8 mouse cellular contexts compared by ENCODE assay signal in the genomic region with DNA sequence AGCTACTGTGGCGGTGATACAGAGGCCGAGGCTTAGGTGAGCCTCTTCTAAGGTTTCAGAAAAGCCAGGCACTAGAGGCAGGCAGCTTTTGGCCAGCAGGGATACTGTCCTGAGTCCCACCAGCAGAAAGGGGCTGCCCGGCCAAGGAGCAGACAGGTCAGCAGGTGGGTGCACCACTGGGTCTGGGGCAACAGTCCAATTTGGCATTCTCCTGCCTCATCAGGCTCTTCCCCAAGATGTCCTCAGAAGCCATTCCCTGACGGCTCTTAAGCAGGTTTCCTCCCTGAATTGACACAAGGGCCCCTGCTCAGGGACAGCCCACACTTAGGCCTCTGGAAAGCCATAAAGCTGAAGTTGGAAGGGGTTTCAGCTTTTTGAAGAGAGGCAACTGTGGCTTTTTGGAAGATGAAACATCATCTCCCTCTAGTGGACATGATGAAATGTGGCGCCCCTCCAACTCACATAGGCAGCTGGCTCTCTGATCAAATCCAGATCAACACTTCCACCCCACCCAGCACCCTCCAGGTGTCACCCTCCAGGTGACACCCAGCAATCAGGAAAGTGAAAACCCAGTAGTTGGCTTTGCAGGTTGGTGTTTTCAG. TPM values are rescaled to one million over a fixed set of nuclear protein-coding genes. Genes with fewer than 3 reads are reported as not detected.
DNase-seq lines count a peak whose midpoint lies in the region; ATAC-seq lines count a peak whose summit lies in the region.

No protein-coding gene starts in this region.

- no peaks in the 10 kb centered on the region for H3K9me3 ChIP-seq in midbrain, embryonic 14.5 days (ENCODE audit: control insufficient read depth, low read length)
- no peaks in the 10 kb centered on the region for H3K9me3 ChIP-seq in midbrain, embryonic 15.5 days
- H3K9me3 ChIP-seq in neural tube, embryonic 11.5 days (ENCODE audit: control insufficient read depth, low read length): no peaks in the 10 kb centered on the region

- WGBS in midbrain, embryonic 14.5 days: 58% methylated on average over 5 of the region's 5 CpGs
- 58% methylated on average over 5 of the region's 5 CpGs for WGBS in midbrain, embryonic 15.5 days
- 61% methylated on average over 5 of the region's 5 CpGs for WGBS in neural tube, embryonic 11.5 days

- H3K4me1 ChIP-seq in midbrain, embryonic 14.5 days (ENCODE audit: control insufficient read depth, insufficient read depth, low read length): no peaks in the 10 kb centered on the region
- H3K4me1 ChIP-seq in midbrain, embryonic 15.5 days: no peaks in the 10 kb centered on the region
- H3K4me1 ChIP-seq in neural tube, embryonic 11.5 days (ENCODE audit: control insufficient read depth, insufficient read depth, low read length): no peaks in the 10 kb centered on the region

- no peaks in the 10 kb centered on the region for H3K36me3 ChIP-seq in midbrain, embryonic 14.5 days (ENCODE audit: control insufficient read depth, insufficient read depth, low read length)
- no peaks in the 10 kb centered on the region for H3K36me3 ChIP-seq in midbrain, embryonic 15.5 days (replicated peaks)
- H3K36me3 ChIP-seq in neural tube, embryonic 11.5 days (ENCODE audit: control insufficient read depth, insufficient read depth, low read length): no peaks in the 10 kb centered on the region

- no peak overlapping the region for H3K27ac ChIP-seq in midbrain, embryonic 14.5 days (replicated peaks; ENCODE audit: low read depth, low read length)
- no peak overlapping the region for H3K27ac ChIP-seq in midbrain, embryonic 15.5 days
- H3K27ac ChIP-seq in neural tube, embryonic 11.5 days (ENCODE audit: low read depth, low read length): no peak overlapping the region

- peak; percentile 82 for DNase-seq in midbrain, embryonic 14.5 days
- DNase-seq in adrenal gland, postnatal 25 days: peak; percentile 60
- DNase-seq in fibroblast of lung, adult 2 months (ENCODE audit: low read depth): peak; percentile 61
- peak; percentile 84 for DNase-seq in heart, postnatal 4 days
- peak; percentile 53 for DNase-seq in left cerebral cortex, adult 11 months (ENCODE audit: low spot score)
- peak; percentile 53 for DNase-seq in neural tube, embryonic 11.5 days (ENCODE audit: low spot score)

- no peak for ATAC-seq in midbrain, embryonic 14.5 days (ENCODE audit: low FRiP score, low TSS enrichment)
- ATAC-seq in midbrain, embryonic 15.5 days (replicated peaks): no peak
- no peak for ATAC-seq in neural tube, embryonic 11.5 days (ENCODE audit: insufficient read depth, low FRiP score, low TSS enrichment)
- no peak for ATAC-seq in activated CD4-positive, CD25-positive, alpha-beta regulatory T cell, adult 4 months

- no peak overlapping the region for H3K4me2 ChIP-seq in midbrain, embryonic 14.5 days (ENCODE audit: low read length)
- H3K4me2 ChIP-seq in midbrain, embryonic 15.5 days: no peak overlapping the region
- no peak overlapping the region for H3K4me2 ChIP-seq in neural tube, embryonic 11.5 days (ENCODE audit: low read depth)

- H3K27me3 ChIP-seq in midbrain, embryonic 14.5 days (ENCODE audit: control insufficient read depth, insufficient read depth, low read length): no peaks in the 10 kb centered on the region
- no peaks in the 10 kb centered on the region for H3K27me3 ChIP-seq in midbrain, embryonic 15.5 days (replicated peaks)
- H3K27me3 ChIP-seq in neural tube, embryonic 11.5 days (ENCODE audit: control insufficient read depth, insufficient read depth, low read length): no peaks in the 10 kb centered on the region

- no peak overlapping the region for H3K9ac ChIP-seq in midbrain, embryonic 14.5 days (replicated peaks; ENCODE audit: low read length)
- no peak overlapping the region for H3K9ac ChIP-seq in midbrain, embryonic 15.5 days
- no peak overlapping the region for H3K9ac ChIP-seq in neural tube, embryonic 11.5 days (ENCODE audit: low read length)

- no peak overlapping the region for H3K4me3 ChIP-seq in midbrain, embryonic 14.5 days (replicated peaks; ENCODE audit: low read depth, low read length)
- H3K4me3 ChIP-seq in midbrain, embryonic 15.5 days: no peak overlapping the region
- H3K4me3 ChIP-seq in neural tube, embryonic 11.5 days (ENCODE audit: low read depth, low read length): no peak overlapping the region

RNA-seq across cellular contexts. Expression of a gene that starts 37.8 kb away (rescaled TPM):
- 1.6 and 3.6 TPM in 2 replicates for polyA plus RNA-seq in midbrain, embryonic 14.5 days (2014; fragmentation: Nextera tagmentation; extraction: Ambion mirVana)
- polyA plus RNA-seq in midbrain, embryonic 15.5 days (2015; fragmentation: Nextera tagmentation; extraction: Ambion mirVana): 1.9 and 2.2 TPM in 2 replicates
- 49.1 and 57.1 TPM in 2 replicates for total RNA-seq in adrenal gland, postnatal 25 days (2021)
- 10 to 100 TPM; 81.4 to 87.9 TPM for total RNA-seq in heart, postnatal 4 days (2021)
- polyA plus RNA-seq in neural tube, embryonic 11.5 days (2014; fragmentation: Nextera tagmentation; extraction: Ambion mirVana): 0.27 and 0.32 TPM in 2 replicates
- under 1 TPM; 0.33 to 0.57 TPM for polyA plus RNA-seq in activated CD4-positive, CD25-positive, alpha-beta regulatory T cell, adult 4 months (2017; shearing (Covaris generic))
